Mouse (Mus musculus) kidney, postnatal 25 days (tissue): Measurements from ENCODE around the gene Tgif2.
"Not testable (repeated sequence)": the region's sequence is repeated elsewhere in the genome, so short reads cannot be mapped to it uniquely, and the experiment has no call there.

Experiments
- DNase-seq, 2 experiments: peaks; one replicate each; pipeline ENCODE4 v3.0.0; 2021; ENCODE audit warnings: mixed read lengths in 2 of 2

Gene Tgif2

DNA sequence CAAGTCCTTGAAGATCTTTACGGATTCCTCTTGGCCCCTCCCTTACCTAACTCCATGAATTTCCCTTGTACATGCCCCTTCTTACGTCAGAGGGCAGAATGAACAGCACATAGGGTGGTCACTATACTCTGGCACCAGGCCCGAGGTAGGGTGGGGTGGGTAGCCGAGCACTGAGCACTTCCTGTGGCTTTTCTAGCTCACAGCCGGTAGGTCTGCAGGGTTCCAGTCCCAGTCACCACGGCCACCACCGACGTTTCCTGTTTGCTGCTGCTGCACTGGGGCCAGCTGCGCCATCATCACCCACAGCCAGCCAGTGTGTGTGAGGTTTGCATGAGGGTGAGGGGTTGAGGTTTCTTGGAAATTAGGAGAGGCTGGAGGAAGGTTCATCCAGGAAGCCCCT lies 37.9 kb downstream of the Tgif2 start:
- DNase-seq: peak in 1 of 2 experiments; percentile 56

DNA sequence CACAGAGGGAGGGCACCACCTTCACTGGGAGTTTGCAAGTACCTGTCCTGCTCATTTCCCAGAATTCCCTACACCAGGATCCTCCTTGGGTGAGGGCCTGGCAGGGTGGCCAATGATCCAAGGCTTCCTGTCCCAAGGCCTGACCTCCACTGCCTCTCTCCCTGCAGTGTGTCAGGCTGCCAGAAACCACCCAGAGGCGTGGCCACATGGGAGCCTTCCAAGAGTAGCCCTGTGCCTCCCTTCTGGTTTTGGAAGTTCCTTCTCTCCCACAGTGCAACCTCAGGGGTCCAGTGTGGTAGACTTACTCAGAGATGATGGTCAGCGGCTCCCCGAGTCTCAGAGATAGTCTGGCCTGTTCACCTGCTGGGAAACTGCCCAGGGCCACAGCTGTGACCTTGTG lies 39.7 kb downstream of the Tgif2 start:
- no peak for DNase-seq

DNA sequence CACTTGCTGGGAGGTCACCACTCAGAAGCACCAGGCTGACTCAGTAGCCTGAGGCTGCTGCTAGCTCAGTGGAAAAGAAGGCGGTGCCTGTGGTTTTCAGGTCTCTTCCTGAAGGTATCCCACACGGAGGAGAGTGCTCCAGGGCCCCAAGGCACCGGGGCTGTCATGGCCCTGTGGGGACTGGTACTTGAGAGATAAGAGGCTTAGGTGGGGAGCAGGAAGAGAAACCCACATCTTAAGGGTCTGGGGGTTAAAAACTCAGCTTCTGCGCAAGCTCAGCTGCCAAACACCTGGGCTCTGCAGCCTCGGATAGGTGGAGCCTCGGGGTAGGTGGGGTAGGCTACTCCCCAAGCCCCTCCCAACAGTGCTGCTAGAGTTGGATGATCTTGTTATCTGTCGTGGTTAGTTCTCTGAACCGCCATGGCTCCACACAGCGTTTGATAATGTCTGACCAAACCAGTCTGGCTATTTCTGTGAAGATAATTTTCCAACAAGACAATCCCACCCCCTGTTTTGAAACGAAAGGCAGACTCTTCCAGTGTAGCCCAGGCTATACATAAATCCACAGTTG lies 42.7 kb downstream of the Tgif2 start:
- no peak for DNase-seq

DNA sequence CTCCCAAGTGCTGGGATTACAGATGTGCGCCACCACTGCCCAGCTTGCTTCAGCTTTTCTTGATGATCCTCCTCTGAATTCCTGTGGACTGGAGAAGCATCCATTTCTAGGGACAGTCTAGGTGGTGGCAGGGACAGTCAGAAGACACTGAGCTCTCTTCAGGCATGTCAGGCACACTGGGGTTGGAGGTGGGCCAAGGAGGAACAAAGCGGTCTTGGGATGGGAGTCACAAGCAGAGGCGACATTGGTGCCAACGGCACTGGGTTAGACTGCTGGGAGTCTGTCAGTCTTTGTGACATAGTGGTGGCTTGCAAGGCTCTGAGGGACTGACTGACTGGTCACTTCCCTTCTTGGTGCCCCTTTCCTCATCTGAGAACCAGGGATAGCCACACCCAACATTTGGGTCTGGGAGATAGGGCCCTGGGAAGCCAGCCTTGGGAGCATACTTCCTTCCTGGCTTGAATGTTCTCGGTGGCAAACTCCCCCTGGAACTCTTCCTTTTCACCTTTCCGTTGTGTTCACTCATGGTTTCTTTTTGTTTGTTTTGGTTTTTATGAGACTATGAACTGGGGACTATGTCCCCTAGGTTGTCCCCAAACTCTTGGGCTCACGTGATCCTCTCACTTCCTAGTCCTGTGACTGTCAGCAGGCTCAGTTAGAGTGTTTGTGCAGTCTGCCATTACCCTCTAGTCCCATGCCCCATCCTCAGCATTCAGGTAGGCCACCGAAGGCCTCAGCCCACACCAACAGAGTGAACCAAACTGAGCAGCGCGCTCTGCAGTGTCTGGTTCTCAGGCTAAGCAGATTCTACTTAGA lies 44.8 kb downstream of the Tgif2 start:
- no peak for DNase-seq

DNA sequence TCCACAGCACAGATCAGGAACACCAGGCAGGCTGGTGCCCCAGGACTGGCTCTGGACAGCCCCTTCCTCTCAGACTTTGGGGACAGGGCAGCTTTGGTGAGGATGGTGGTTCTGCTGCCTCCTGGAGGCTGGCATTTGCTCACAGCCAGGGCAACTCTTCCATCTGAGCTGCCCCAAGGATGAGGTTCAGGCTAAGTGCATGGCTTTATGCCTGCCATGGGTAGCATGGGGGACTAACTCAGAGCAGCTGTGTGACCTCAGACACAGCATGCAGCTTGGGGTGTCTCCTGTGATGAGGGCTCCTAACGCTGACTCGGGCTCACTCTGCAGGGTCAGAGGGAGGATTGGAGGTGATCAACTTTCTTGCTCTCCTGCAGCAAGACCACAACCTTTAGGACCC lies 45.9 kb downstream of the Tgif2 start:
- DNase-seq: not testable (repeated sequence)

DNA sequence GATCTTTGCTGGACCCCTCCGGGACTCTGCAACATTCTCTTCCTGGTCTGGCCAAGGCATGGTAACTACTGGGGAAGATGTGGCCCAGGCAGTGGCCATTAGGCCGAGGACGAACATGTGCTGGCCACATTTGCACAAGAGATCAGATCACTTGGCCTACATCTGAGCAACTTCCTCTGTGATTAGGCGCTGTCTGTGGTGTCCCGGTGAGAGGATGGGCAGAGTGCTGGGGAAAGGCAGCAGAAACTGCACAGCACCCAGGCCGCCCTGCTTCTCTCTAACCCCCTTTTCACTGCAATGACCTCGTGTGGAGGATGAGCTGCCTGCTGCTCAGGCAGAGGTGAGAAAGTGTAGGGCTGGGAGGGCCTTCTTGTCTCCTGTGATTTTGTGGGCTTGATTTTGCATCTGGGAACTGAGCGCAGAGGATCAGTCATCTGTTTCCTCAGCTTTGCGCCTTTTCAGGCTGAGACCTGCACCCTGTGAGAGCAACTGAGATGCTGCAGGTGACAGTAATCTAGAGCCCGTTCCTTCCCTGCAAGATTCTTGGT lies 46.4 kb downstream of the Tgif2 start:
- DNase-seq: no peak

DNA sequence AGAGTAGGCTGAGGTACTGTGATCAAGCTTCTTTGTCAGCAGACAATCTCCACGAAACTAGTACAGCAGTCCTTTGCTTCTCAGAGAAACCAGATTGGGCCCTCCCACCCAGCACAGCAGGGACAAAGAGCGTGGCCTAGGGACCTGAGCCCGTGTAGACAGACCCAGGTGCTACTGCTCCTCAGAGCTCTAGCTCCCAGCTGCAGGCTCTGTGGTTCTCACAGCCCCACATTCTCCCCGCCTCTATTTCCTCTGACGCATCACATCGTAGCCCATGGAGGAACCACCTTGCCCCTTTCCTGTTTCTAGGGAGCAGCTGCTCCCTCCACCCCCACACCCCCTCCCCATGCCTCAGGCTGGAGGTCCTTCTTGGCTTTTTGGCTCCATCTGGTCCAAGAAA lies 47.2 kb downstream of the Tgif2 start, which contains the start of gene Sla2:
Gene Sla2, minus strand, starts transcription at position 176 of the 400 bp plus-strand sequence.
- no peak for DNase-seq

DNA sequence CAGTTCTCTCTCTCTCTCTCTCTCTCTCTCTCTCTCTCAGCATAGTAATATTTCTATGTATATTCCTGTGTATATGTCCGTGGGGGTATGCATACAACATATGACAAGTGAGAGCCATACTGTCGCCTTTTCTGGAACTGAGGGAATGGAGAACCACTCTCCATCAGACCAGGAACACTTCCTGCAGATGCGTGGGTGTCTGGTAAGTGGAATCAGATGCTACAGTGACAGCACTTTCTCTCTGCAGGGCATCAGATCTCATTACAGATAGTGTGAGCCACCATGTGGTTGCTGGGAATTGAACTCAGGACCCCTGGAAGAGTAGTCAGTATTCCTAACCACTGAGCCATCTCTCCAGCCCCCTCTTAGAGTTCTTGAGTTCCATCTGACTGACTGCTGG lies 48.7 kb downstream of the Tgif2 start:
- DNase-seq: no peak

DNA sequence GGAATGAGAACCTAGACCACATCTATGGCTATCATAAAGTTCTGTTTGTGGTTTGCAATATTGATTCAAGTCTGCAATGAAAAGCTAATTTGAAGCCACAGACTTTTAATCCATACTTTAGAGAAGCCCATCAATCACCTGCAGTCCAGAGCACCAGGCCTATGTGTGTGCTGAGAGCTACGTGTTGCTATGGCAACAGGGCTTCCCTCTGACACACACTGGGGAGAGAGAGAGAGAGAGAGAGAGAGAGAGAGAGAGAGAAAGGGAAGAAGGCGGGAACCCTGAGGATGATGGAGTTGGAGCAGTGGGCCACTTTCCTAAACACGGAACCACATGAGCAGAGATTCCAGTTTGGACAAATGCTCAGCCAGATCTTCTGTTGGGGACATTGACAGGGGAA lies 52.4 kb downstream of the Tgif2 start:
- DNase-seq: no peak

DNA sequence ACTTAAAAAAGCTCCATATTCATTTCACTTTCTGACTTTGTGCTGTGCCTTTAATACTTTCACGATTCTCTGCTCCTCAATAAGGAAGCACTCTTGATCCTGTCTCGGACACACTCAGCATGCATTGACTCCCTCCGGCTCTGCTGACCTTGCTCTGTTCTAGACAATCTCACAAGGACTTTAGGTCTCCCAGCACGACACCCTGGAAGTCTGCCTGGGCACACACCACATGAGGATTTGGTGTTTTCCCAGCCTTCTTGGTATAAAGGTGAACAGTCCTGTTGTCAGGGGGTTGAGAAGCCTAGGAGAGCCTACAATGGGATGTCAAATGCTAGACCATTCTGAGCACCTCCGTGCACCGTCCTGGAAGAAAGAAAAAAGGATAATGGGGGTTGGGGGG lies 53.0 kb downstream of the Tgif2 start:
- no peak for DNase-seq

DNA sequence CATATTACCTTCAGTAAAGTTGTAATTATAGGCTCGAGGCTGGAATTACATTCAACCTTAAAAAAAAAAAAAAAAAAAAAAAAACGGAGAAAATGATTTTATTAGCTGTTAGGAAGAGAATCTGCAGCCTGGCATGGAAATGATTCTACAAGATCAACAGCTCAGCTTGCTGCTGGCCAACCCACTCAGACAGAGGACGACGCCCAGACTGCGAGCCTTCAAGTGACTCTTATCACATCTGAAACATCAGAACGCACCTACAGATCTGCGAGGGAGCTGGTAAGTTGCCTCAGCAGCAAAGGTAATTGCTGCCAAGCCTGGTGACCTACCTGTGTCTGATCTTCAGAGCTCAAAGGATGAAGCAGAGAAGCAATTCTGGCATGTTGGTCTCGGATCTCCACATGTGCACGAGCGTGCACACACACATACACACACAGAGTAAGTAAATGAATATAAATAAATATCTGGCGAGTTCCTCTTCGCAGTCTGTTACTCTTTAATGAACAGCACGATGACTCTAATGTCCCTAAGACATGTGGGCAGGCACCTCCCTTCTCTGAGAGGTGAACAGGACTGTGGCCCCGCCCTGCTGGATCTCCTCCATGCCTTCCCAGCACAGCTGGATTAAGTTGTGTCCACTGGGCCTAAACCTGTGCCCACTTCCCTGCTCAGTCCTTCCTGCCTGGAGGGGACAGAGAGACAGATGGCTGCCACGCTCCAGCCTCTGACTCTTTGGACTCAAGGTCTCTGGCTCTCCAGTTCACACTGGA lies 54.9 kb downstream of the Tgif2 start:
- DNase-seq: peak; percentile 25 to 49

DNA sequence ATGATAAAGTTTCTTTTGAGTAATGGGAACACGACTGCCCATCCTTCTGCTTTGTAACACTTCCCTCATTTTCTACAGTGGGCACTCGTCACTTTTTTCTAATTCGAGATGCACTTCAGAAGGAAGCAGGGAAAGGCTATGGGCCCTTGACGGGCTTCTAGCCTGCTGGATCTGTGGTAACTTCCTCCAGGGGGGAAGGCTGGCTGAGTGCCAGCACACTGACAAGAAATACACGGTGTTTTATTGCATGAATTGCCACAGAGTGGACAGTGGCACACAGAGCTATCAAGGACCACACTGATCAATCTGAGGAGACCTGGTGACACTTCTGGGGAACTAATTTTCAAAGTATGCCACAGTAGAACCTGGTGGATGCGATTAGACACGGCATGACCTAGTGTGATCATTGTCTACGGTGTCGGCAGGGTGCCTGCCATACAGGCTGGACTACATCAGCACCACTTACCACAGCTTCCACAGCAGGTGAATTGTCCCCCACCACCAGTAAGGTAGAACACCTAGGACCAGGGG lies 56.6 kb downstream of the Tgif2 start:
- DNase-seq: no peak

DNA sequence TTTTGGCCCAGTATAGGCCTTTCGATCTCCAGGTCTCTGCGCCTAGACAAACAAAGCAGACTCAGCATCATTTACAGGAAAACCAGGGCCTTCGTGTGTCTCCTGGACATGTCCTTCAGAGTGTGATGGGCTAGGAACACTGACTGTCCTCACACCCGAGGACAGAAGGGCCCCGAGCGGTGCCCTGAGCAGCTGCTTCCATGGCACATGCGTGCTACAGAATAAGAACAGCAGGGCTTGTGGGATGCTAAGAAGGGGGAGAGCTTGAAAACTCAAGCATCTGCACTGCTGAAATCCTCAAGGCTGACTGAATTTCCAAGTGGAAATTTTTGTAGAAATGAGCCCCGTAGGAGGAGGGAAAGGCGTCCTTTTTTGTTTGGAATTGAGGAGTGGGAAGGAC lies 57.2 kb downstream of the Tgif2 start:
- DNase-seq: no peak

DNA sequence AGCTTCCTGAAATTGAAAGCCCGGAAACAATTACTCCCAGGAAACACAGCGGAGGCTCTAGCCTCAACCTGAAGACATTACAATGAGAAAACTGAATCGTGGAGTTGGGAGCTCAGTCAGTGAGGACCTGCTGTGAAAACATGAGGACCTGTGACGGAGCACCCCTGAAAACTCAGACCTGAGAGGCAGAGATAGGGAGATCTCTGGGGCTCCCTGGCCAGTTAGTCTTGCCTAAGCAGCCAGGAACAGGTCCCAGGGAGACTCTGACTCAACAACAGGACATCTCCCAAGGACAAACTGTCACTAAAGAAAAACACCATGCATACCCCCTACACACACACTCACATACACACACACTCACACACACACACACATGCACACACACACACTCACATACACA lies 58.6 kb downstream of the Tgif2 start:
- DNase-seq: no peak

DNA sequence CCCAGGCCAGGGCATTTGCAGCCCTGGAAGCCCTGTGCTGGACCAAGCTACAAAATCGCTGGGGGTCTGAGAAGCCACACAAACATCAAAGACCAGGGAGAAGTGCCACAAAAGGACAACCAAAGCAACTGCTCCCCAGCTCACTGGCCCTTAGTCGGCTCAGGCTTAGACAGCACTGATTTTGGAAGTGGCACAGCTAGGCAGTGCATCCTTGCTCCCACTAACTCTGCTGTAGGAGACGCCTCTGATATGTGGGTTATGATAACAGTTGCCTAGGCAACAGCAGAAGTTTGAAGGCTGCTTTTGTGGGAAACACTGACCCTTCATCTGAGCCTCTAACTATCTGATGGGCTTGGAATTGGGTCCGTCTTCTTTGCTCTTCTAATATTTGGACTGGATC lies 59.4 kb downstream of the Tgif2 start:
- DNase-seq: no peak

DNA sequence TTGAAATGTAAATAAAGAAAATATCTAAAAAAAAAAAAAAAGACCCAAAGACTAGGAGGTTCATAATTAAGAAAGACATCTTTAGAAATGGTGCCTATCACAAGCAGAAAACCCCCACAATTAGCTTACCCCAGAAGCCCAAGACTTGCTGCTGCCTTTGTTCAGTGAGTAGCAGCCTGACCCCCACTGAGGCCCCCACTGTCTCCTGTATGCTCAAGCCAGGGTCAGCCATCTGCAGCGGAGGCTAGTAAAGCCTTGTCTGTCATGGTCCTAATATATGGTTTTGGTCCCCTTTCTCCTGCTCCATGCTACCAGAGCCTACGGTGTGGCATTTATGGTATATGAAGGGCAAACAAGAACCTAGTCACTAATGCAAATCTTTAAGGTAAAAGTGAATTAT lies 61.5 kb downstream of the Tgif2 start:
- DNase-seq: no peak

DNA sequence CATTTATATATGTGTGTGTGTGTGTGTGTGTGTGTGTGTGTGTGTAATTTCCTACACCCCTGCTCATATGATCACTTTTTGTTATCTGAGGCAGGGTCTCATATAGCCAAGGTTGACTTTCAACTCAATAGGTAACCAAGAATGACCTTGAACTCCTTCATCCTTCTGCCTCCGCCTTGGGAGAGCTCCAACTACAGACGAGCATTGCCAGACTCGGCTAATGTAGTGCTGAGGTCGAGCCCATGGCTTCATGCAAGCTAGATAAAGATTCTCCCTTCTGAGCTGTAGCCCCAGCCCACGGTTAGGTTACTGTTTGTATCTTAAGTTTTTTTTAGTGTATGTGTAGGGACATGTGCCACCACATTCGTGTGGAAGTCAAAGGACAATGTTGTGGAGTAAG lies 62.1 kb downstream of the Tgif2 start:
- no peak for DNase-seq

DNA sequence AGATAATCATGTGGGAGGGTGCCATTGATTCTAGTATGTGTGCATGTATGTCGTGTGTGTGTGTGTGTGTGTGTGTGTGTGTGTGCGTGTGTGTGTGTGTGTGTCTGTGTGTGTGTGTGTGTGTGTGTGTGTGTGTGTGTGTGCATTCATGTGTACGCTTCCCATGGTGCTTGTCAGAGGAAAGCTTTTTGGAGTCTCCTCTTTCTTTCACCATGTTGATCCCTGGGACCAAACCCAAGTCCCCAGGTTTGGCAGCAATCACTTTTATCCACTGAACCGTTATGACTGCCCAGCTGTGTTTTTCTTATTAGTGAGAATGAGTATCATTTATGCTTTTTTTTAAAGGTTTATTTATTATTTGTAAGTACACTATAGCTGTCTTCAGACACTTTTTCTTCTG lies 62.6 kb downstream of the Tgif2 start:
- DNase-seq: not testable (repeated sequence)

DNA sequence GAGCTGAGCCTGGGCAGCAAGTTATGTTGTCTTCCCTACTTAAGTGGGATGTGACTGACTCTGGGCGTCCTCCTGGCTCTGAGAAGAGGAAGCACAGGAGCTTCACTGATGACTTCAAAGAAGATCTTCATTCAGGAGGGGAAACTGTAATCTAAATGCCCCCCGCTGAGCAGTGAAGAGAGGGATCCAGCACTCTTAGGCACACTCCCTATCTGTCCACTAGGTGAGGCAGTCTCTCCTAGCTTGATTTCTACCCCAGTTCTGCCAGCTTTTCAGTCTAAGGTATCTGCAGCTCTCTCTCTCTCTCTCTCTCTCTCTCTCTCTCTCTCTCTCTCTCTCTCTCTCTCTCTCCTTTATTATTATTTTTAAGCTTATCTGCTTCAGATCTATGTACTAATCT lies 63.6 kb downstream of the Tgif2 start:
- DNase-seq: no peak
